Mouse (Mus musculus): ENCODE measurements around the gene Slc41a3.

DNA sequence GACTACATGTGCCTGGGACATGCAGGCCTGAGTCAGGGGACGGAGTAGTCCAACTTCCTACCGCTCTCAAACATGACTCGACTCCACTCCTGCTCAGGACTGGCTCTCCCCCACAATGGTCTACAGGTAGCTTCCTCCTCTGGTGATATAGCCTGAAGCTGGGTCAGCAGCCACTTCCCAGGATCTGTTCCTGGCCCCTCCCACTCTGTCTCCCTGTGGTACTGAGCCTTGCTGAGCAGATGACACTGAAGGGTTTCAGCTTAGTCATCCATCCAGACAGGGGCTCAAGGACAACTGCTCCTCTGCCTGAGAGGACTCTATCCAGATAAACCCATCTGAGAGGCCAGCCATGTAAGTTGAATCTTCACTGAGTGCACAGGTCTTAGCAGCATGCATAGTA lies 37.0 kb upstream of the Slc41a3 start:
- TF ChIP-seq EP300 (IDR thresholded peaks at IDR 0.05; ENCODE audit: low read length): no peak
- no peak for TF ChIP-seq ZMIZ1 (IDR thresholded peaks at IDR 0.05; ENCODE audit: low read depth, low read length)
- TF ChIP-seq ETS1 (conservative IDR thresholded peaks at IDR 0.05; ENCODE audit: low read depth, low read length): no peak
- no peak for TF ChIP-seq USF2 (conservative IDR thresholded peaks at IDR 0.05; ENCODE audit: low read depth, low read length)
- no peak for TF ChIP-seq CTCF (conservative IDR thresholded peaks at IDR 0.05 in 1 of 2, IDR thresholded peaks at IDR 0.05 in 1 of 2; ENCODE audit: low read depth in 2 of 2, low read length in 2 of 2)
- TF ChIP-seq RAD21 (IDR thresholded peaks at IDR 0.05; ENCODE audit: low read depth, low read length): no peak
- no peak for TF ChIP-seq ELF1 (IDR thresholded peaks at IDR 0.05; ENCODE audit: low read depth, low read length)
- TF ChIP-seq USF1 (IDR thresholded peaks at IDR 0.05; ENCODE audit: low read depth, low read length): no peak
- TF ChIP-seq POLR2AphosphoS2 (IDR thresholded peaks at IDR 0.05; ENCODE audit: low read depth, low read length): no peak
- TF ChIP-seq HCFC1 (IDR thresholded peaks at IDR 0.05; ENCODE audit: low read depth, low read length): no peak
- no peak for TF ChIP-seq ZKSCAN1 (IDR thresholded peaks at IDR 0.05; ENCODE audit: borderline replicate concordance, low read depth, low read length)
- no peak for TF ChIP-seq NELFE (IDR thresholded peaks at IDR 0.05; ENCODE audit: low read depth, low read length)
- TF ChIP-seq GABPA (IDR thresholded peaks at IDR 0.05; ENCODE audit: insufficient replicate concordance, low read depth, low read length): no peak

All from CH12.LX (cell line).